Mouse (Mus musculus): Measurements from ENCODE around the gene Irs2.

DNA sequence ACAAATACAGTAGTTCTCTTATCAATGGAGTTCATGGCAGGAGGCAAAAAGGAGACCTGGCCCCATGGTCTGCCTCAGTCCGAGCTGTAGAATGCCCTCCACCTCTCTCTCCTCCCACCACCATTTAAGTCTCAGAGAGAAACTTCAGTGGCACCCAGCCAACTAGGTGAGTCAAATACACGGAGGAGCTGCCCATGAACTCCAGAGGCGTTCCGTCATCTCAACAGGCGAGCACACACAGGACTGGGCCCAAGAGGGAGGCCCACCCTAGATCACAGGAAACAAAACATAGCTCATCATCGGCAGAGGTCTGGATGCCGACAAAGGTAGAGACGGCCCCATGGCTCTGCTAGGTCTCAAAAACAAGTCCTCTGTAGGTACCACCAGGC is 47.9 kb upstream of the Irs2 start:
- TF ChIP-seq EP300 (IDR thresholded peaks at IDR 0.05; ENCODE audit: low read depth) (no peak), CTCF (IDR thresholded peaks at IDR 0.05; ENCODE audit: low read depth) (no peak)

All from heart, postnatal 0 days (tissue).